Mouse (Mus musculus) limb, embryonic 14.5 days (tissue): ENCODE data around the gene Wbp1. TPM values are rescaled to one million over a fixed set of nuclear protein-coding genes. Genes with fewer than 3 reads are reported as not detected.

Source experiments
- ATAC-seq: fragments of 200-750 bp; cut with Nextera tagmentation; 2 replicates; pipeline ENCODE4 v1.8.0; 2017; ENCODE audit warnings: low read depth, moderate number of reproducible peaks, moderate TSS enrichment; ENCODE audit not compliant: low FRiP score
- DNase-seq: peaks from one replicate; pipeline ENCODE4 v3.0.0-alpha.2; 2015; ENCODE audit warnings: low spot score
- H3K27ac ChIP-seq: fragments of 300-500 bp; sonication (generic); replicated peaks from 2 replicates; pipeline ENCODE4 v1.5.1; 2014; ENCODE audit warnings: low read depth, mild to moderate bottlenecking, low read length, moderate library complexity, mixed read lengths
- H3K27me3 ChIP-seq: fragments of 300-500 bp; sonication (generic); 2 replicates; pipeline ENCODE4 v1.6.1; 2014; ENCODE audit warnings: low read length, mixed read lengths; ENCODE audit not compliant: control insufficient read depth, insufficient read depth
- H3K36me3 ChIP-seq: fragments of 300-500 bp; sonication (generic); 2 replicates; pipeline ENCODE4 v1.6.1; 2014; ENCODE audit warnings: mild to moderate bottlenecking, low read length, moderate library complexity, mixed read lengths; ENCODE audit not compliant: control insufficient read depth, insufficient read depth
- H3K4me1 ChIP-seq: fragments of 300-500 bp; sonication (generic); 2 replicates; pipeline ENCODE4 v1.6.1; 2014; ENCODE audit warnings: antibody characterized with exemption, low read length, mixed read lengths; ENCODE audit not compliant: control insufficient read depth, insufficient read depth
- H3K4me2 ChIP-seq: fragments of 300-500 bp; sonication (generic); replicated peaks from 2 replicates; pipeline ENCODE4 v1.6.1; 2014; ENCODE audit warnings: low read depth, mild to moderate bottlenecking, low read length, moderate library complexity; ENCODE audit not compliant: severe bottlenecking
- H3K4me3 ChIP-seq: fragments of 300-500 bp; sonication (generic); replicated peaks from 2 replicates; pipeline ENCODE4 v1.5.1; 2014; ENCODE audit warnings: low read length
- H3K9ac ChIP-seq: fragments of 300-500 bp; sonication (generic); 2 replicates; pipeline ENCODE4 v1.6.1; 2014; ENCODE audit warnings: mild to moderate bottlenecking, low read depth, low read length, moderate library complexity; ENCODE audit not compliant: severe bottlenecking
- H3K9me3 ChIP-seq: fragments of 300-500 bp; sonication (generic); 2 replicates; pipeline ENCODE4 v1.6.1; 2016; ENCODE audit warnings: low read length; ENCODE audit not compliant: control insufficient read depth
- POLR2A ChIP-seq: fragments of 200-500 bp; IDR thresholded peaks from 2 replicates; pipeline ENCODE4 v1.8.0; 2012; ENCODE audit warnings: inconsistent platforms, mild to moderate bottlenecking, moderate library complexity, borderline replicate concordance; ENCODE audit not compliant: insufficient read depth, insufficient read length; ENCODE audit errors: extremely low read depth
- WGBS: fragments of 180-500 bp; shearing (Covaris S2); extraction: QIAGEN DNeasy Blood & Tissue Kit; methylation state at CpG from one replicate; pipeline ENCODE4 v1.1.7; 2014; 5-methylcytosine and 5-hydroxymethylcytosine counted together
- polyA plus RNA-seq, 2 experiments: library from polyadenylated mRNA; depleted of rRNA in 1 of 2; stranded (reverse) in 1 of 2; unstranded in 1 of 2; fragments of >200 nt; fragmentation: Nextera tagmentation in 1 of 2; extraction: Ambion mirVana in 1 of 2; gene quantifications; 2 replicates each; pipeline versions ENCODE4 v1.2.1 to v1.2.3; 2012 to 2014

Wbp1 gene
- polyA plus RNA-seq, 2 experiments = 83.0 to 191 TPM

DNA sequence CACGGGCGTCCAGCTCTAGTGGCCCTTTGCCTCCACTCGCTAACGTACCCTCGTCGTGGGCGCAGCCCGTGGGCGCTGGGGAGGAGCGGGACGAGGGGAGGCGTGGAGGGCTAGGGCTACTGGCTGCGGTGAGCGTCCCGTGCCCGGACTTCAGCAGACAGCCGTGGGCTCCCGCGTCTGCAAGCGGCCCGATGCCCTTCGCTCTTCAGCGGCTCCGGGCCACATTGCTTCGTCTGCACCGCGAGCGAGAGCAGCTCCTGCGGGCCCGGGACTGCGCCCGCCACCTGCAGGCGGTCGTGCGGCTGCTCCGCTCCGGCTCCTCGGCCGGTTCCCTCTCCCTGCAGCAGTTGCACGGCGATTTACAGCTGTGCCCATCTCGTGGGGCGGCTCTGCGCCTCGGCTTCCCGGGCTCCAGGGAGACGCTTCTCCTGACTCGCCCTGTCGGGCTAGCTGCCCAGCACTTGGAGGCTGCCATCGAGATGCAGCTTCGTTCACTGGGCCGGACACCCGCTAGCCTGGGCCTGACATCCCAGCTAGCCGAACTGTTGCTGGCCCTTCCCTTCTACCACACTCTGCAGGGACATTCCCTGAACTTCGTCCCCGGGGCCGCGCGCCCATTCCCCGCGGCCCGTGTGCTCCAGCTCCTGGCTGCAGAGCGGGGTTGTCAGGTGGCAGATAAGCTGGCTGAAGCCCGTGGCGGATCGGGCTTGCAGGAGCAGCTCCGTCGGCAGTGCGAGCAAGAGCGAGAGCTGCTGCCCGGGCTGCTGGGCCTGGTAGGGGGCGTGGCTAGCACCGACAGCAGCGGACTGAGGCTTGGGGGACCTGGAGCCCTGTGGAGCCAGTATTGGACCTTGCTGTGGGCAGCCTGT lies 19.4 kb downstream of the Wbp1 start:
- Histone ChIP-seq H3K36me3 (no peaks in the 10 kb centered on the region), H3K9me3 (no peaks in the 10 kb centered on the region), H3K4me1 (peaks cover 12% of the 10 kb centered on the region), H3K4me3 (peak overlapping the region; percentile 76), H3K4me2 (peak overlapping the region; percentile 98), H3K9ac (peak overlapping the region; percentile 76), H3K27ac (peak overlapping the region; percentile 77), H3K27me3 (no peaks in the 10 kb centered on the region)
- peak; percentile 78 for ATAC-seq
- under 1% methylated on average over 58 of the region's 74 CpGs for WGBS
- peak; percentile 51 for DNase-seq
- TF ChIP-seq POLR2A = no peak

GRCm38 (mm10) chr6:83101316-83101687 lies 20.1 kb downstream of the Wbp1 start, which contains the start of the genes Ccdc142 and Gm42688:
Ccdc142 (plus strand) TSS chr6:83101601.
Gm42688 (plus strand) TSS chr6:83101617.
- Histone ChIP-seq H3K4me2 (peak within 1 kb of the TSS; percentile 98), H3K27me3 (no peaks in the 10 kb centered on the region), H3K36me3 (no peaks in the 10 kb centered on the region), H3K9me3 (no peaks in the 10 kb centered on the region), H3K9ac (peak within 1 kb of the TSS; percentile 76), H3K27ac (peak within 1 kb of the TSS; percentile 77), H3K4me1 (peaks cover 12% of the 10 kb centered on the region), H3K4me3 (peak within 1 kb of the TSS; percentile 76)
- WGBS = 3% methylated on average over 25 of the region's 25 CpGs
- TF ChIP-seq POLR2A = peak; percentile 68; the same call in 1 of the 2 replicates
- DNase-seq = peak; percentile 90
- ATAC-seq = peak; percentile 91

DNA sequence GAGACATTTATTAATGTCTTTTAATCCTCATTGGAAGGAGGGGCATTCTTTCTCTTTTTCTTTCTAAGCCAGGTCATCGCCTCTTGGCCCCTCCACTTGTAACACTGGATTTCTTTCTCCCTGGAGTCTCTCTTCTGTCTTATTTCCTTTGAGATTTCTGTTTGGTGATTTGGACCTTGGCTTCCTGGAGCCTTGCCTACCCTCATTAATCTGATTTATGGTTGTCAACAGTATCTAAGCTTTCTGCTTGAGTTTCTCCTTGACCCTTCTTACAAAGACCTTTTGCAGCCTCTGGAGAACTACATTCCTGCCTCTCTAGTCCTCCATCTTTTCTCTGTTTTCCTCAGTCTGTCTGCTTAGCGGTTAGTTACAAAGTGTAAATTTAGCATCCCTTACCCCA lies 22.9 kb downstream of the Wbp1 start:
- DNase-seq = no peak
- H3K4me1 ChIP-seq = peaks cover 11% of the 10 kb centered on the region
- TF ChIP-seq POLR2A = no peak
- no peaks in the 10 kb centered on the region for H3K27me3 ChIP-seq
- no peak overlapping the region for H3K4me2 ChIP-seq
- no peak for ATAC-seq
- H3K4me3 ChIP-seq = no peak overlapping the region
- no peaks in the 10 kb centered on the region for H3K36me3 ChIP-seq
- no peak overlapping the region for H3K27ac ChIP-seq
- H3K9me3 ChIP-seq = no peaks in the 10 kb centered on the region
- H3K9ac ChIP-seq = no peak overlapping the region
- WGBS = 68% methylated on average over 2 of the region's 2 CpGs

GRCm38 (mm10) chr6:83095968-83096367 lies 25.4 kb downstream of the Wbp1 start:
- DNase-seq = no peak

DNA sequence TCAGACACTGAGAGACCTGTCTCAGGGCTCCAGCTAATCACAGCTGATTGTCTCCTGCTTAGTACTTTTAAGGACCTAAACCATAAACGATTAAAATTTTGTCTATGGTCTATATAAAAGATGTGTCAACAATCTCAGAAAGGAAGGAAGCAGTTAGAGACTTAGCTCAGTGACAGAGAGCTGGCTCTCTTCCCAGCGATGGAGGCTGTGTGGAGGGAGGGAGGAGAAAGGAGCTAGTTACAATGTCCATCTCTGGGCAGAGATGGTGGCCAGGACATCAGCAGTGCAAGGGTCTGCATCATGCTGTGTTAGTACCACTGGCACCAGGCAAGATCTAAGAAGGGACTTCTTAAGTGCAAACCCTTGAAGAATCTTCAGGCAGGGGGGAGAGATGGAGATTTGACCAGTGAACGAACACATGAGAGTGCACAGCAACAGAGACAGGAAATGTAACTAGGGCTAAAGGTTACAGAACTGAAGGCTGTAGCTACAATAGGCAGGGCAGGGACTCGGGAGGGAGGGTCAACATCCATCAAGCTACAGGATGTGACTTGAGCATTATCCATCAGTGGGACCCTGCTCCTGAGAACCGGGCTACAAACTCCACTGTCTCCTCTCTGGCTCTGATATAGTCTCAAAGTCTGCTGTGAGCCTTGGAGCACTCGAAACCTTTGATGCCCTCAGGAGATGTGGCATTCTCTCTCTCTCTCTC lies 28.8 kb downstream of the Wbp1 start:
- no peak overlapping the region for H3K4me2 ChIP-seq
- no peak overlapping the region for H3K27ac ChIP-seq
- WGBS = 43% methylated on average over 6 of the region's 6 CpGs
- no peak overlapping the region for H3K4me3 ChIP-seq
- no peak for TF ChIP-seq POLR2A
- ATAC-seq = no peak
- H3K27me3 ChIP-seq = peaks cover 17% of the 10 kb centered on the region
- no peaks in the 10 kb centered on the region for H3K4me1 ChIP-seq
- H3K9ac ChIP-seq = no peak overlapping the region
- DNase-seq = no peak
- no peaks in the 10 kb centered on the region for H3K36me3 ChIP-seq
- H3K9me3 ChIP-seq = no peaks in the 10 kb centered on the region

More at GRCm38 (mm10) chr6:83095968-83096367, 25.4 kb downstream of the Wbp1 start:
- Histone ChIP-seq H3K27me3 (no peaks in the 10 kb centered on the region), H3K4me2 (no peak overlapping the region), H3K9me3 (no peaks in the 10 kb centered on the region), H3K4me3 (no peak overlapping the region), H3K4me1 (no peaks in the 10 kb centered on the region), H3K36me3 (no peaks in the 10 kb centered on the region), H3K9ac (no peak overlapping the region), H3K27ac (no peak overlapping the region)
- TF ChIP-seq POLR2A = no peak
- WGBS = 44% methylated on average over 6 of the region's 6 CpGs
- no peak for ATAC-seq
